Mouse (Mus musculus) splenic B cell, adult 2 months (primary cell): Measurements from ENCODE around the gene Ankrd53.

Experiments
- DNase-seq: peaks from one replicate; pipeline ENCODE4 v3.0.0-alpha.2; 2011; ENCODE audit warnings: low read depth, low spot score
- H3K27me3 ChIP-seq: 2 replicates; pipeline ENCODE4 v1.6.1; 2012; ENCODE audit warnings: mild to moderate bottlenecking, low read length, moderate library complexity, mixed read lengths; ENCODE audit not compliant: control insufficient read depth, poor library complexity, insufficient read depth, severe bottlenecking
- H3K36me3 ChIP-seq: 2 replicates; pipeline ENCODE4 v1.6.1; 2012; ENCODE audit warnings: mild to moderate bottlenecking, low read length, moderate library complexity, mixed read lengths; ENCODE audit not compliant: control insufficient read depth, poor library complexity, insufficient read depth, severe bottlenecking

The Ankrd53 gene

GRCm38 (mm10) chr6:83744126-83744525 lies 18.3 kb upstream of the Ankrd53 start:
- no peaks in the 10 kb centered on the region for H3K27me3 ChIP-seq
- no peak for DNase-seq
- no peaks in the 10 kb centered on the region for H3K36me3 ChIP-seq

- no peak for DNase-seq
- Histone ChIP-seq H3K27me3 (no peaks in the 10 kb centered on the region), H3K36me3 (no peaks in the 10 kb centered on the region)
Measured at GRCm38 (mm10) chr6:83744557-83744956, 17.9 kb upstream of the Ankrd53 start.

- Histone ChIP-seq H3K27me3 (no peaks in the 10 kb centered on the region), H3K36me3 (no peaks in the 10 kb centered on the region)
- no peak for DNase-seq
Measured at GRCm38 (mm10) chr6:83745466-83745865, 17.0 kb upstream of the Ankrd53 start.

GRCm38 (mm10) chr6:83749286-83749685 lies 13.2 kb upstream of the Ankrd53 start:
- no peaks in the 10 kb centered on the region for H3K36me3 ChIP-seq
- no peaks in the 10 kb centered on the region for H3K27me3 ChIP-seq

GRCm38 (mm10) chr6:83750171-83750684 lies 12.2 kb upstream of the Ankrd53 start:
- no peaks in the 10 kb centered on the region for H3K36me3 ChIP-seq
- DNase-seq = peak; percentile 68
- H3K27me3 ChIP-seq = no peaks in the 10 kb centered on the region

More at GRCm38 (mm10) chr6:83749286-83749685, 13.2 kb upstream of the Ankrd53 start:
- no peak for DNase-seq

GRCm38 (mm10) chr6:83756051-83756450 lies 6.4 kb upstream of the Ankrd53 start:
- no peak for DNase-seq
- Histone ChIP-seq H3K27me3 (no peaks in the 10 kb centered on the region), H3K36me3 (no peaks in the 10 kb centered on the region)

- no peaks in the 10 kb centered on the region for H3K36me3 ChIP-seq
- peak; percentile 31 for DNase-seq
- no peaks in the 10 kb centered on the region for H3K27me3 ChIP-seq
Measured at GRCm38 (mm10) chr6:83762880-83763431, 512 bp downstream of the Ankrd53 start.

GRCm38 (mm10) chr6:83766982-83767381 lies 4.5 kb downstream of the Ankrd53 start:
- Histone ChIP-seq H3K27me3 (no peaks in the 10 kb centered on the region), H3K36me3 (peaks cover 4% of the 10 kb centered on the region)
- no peak for DNase-seq

GRCm38 (mm10) chr6:83768485-83768884 lies 6.0 kb downstream of the Ankrd53 start:
- Histone ChIP-seq H3K36me3 (peaks cover 4% of the 10 kb centered on the region), H3K27me3 (no peaks in the 10 kb centered on the region)
- no peak for DNase-seq

- no peaks in the 10 kb centered on the region for H3K27me3 ChIP-seq
- peaks cover 4% of the 10 kb centered on the region; the same call in 1 of the 2 replicates for H3K36me3 ChIP-seq
- no peak for DNase-seq
Measured at GRCm38 (mm10) chr6:83774126-83774525, 11.7 kb downstream of the Ankrd53 start.

- peak; percentile 27 for DNase-seq
- Histone ChIP-seq H3K27me3 (no peaks in the 10 kb centered on the region), H3K36me3 (peaks cover 4% of the 10 kb centered on the region; the same call in 1 of the 2 replicates)
Measured at GRCm38 (mm10) chr6:83774781-83775563, 12.5 kb downstream of the Ankrd53 start.

- H3K27me3 ChIP-seq = no peaks in the 10 kb centered on the region
- peak; percentile 91 for DNase-seq
- peaks cover 4% of the 10 kb centered on the region; the same call in 1 of the 2 replicates for H3K36me3 ChIP-seq
Measured at GRCm38 (mm10) chr6:83775638-83776293, 13.3 kb downstream of the Ankrd53 start, which contains the start of gene Tex261. Gene Tex261, minus strand, starts transcription at chr6:83775813.

- no peaks in the 10 kb centered on the region for H3K27me3 ChIP-seq
- DNase-seq = no peak
- no peaks in the 10 kb centered on the region for H3K36me3 ChIP-seq
Measured at GRCm38 (mm10) chr6:83778306-83778705, 15.9 kb downstream of the Ankrd53 start.

- DNase-seq = peak; percentile 75
- H3K27me3 ChIP-seq = no peaks in the 10 kb centered on the region
- no peaks in the 10 kb centered on the region for H3K36me3 ChIP-seq
Measured at GRCm38 (mm10) chr6:83779026-83779425, 16.6 kb downstream of the Ankrd53 start.

- H3K27me3 ChIP-seq = no peaks in the 10 kb centered on the region
- no peak for DNase-seq
- H3K36me3 ChIP-seq = no peaks in the 10 kb centered on the region
Measured at GRCm38 (mm10) chr6:83786426-83786825, 24.0 kb downstream of the Ankrd53 start.
